Mouse (Mus musculus) thymus, postnatal 36 days (tissue): ENCODE results near the gene Kdm6b.
A peak's percentile ranks its signal among the peaks of the same experiment; 100 is the strongest.

Experiments used
- DNase-seq, 2 experiments: peaks; one replicate each; pipeline ENCODE4 v3.0.0; 2022; ENCODE audit warnings: mixed read lengths in 2 of 2

Kdm6b gene

DNA sequence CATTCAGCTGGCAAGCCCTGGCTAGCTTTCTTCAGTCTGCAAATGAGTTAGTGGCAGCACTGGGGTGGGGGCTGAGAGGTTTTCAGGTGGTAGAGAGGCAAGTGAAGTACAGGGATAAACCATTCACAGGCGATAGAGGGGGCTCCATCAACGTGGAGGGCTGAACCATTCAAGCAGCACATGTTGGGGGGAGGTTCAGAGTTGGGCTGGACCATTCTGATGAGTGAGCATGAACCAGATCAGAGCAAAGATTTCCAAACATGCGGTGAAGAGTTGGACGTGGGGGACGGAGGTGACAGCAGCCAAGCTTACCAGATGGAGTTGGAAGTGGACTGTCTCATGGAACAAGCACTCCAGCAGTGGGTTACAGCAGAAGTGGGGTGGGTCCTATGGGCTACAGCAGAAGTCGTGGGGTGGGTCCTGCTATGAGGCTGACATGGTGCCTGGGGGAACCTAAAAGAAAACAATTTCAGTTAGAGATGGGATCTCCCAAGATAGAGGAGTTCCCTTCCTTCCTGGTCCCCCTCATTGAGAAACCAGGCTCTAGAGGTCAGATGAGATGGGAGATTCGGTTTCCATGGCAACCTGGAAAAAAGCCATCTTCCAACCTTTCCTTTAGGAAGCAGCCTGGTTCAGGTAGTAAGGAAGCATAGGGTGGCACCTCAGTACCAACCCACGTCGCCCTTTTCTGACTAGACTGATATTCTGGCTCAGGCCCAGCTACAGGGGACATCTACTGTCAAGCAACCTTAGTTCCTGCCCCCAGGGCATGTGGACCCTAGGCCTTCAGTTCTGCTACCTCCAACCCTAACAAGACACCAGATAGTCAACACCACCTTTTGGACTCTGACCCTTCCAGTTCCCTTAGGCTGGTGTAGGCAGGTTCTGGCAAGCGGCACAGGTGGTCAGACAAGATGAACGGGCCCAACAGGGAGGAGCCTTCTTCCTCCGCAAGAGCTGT lies at the start of gene Kdm6b:
Gene Kdm6b, minus strand, starts transcription at position 455 of the 961 bp plus-strand sequence.
- peak; percentile 61 to 71 for DNase-seq

DNA sequence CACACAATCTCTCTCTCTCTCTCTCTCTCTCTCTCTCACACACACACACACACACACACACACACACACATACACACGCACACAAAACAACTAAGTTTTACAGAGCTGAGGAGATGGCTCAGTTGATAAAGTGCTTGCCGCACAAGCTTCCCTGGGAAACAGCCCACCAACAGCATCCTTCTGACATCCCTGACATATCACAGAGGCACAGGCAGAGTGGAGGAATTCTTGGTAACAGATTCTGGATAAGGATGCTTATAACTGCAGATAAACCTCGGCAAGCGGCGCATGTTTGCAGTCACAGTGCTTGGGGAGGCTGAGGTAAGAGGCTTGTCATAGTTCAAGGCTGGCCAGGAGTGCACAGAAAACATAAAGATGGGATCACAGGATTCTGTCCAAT lies 48.1 kb upstream of the Kdm6b start:
- DNase-seq, result no peak

GRCm38 (mm10) chr11:69459883-69460282 lies 46.4 kb upstream of the Kdm6b start:
- DNase-seq, result no peak

DNA sequence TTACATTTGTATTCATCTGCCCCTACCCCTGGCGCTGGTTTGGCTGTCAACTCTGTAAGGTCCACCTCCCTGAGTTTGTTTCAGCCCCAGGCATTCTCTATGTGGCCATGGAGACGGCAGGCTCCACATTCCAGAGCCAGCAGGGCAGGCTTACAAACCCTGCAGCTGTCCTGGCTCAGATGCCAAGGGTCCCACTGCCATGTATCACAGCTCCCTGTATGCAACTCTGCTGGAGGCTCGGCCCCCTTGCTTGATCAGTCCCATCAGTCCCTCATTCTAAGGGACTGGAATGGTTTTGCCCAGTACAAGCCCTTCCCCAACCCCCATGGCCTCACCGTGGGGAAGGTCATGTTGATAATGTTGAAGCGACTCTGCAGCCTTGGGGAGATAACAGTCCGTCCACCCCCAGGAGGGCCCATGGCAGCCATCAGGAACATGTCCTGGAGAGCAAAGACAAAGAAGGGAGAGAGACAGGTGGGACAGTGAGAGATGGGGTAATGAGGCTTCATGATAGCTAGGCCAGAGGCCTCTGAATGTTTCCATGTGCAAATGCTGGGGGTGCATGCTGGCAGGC lies 43.6 kb upstream of the Kdm6b start:
- no peak for DNase-seq

DNA sequence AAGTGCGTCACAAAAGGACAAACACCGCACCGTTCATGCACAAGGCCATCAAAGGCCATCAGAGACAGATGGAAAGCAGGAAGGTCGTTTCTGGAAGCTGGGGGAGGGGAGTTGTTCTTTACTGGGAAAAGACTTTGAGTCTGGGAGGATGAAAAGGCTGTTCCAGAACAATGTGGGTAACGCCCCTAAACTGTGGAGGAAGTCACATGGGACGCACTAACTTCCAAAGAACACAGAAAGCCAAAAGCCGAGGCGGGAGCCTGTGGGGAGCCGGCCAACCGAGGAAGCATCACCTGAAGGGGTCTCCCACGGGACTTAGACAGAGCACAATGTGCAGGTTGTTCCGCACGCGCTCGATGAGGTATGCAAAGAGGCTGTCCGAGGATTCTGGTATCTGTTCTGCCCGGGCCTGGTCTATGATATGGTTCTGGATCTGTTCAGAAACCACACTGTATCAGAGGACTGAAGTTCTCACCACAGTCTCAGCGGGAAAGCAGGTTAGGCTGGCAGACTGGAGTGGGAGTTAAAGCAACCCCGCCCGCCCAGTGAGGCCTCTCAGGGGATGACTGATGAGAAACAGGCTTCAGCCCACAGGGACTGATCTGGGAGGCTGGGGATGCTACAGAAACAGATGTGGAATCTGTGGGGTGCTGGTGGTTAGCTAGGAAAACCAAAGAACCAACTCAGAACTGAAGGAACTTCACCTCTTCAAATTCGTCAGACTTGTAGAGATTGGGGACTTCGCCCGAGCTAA lies 38.8 kb upstream of the Kdm6b start:
- DNase-seq, result no peak

GRCm38 (mm10) chr11:69447299-69447698 lies 33.8 kb upstream of the Kdm6b start:
- no peak for DNase-seq

DNA sequence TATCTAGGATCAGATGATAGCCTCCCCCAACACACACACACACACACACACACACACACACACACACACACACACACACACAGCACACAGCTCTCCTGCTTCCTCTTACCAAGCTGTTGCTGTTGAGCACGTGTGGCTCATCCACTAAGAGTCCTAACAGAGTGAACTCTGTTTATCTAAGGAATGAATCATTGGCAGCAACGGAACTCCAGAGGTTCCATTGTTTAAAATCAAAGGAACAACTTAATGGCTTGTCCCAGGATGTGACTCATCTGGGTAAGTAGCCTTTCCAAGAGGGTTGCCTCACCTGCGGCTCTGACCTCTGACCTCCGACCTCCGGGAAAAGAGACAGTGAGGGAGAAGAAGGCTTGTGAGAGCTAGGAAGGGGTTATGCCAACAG lies 29.9 kb upstream of the Kdm6b start:
- no peak for DNase-seq

- DNase-seq, result no peak
Measured at GRCm38 (mm10) chr11:69437291-69437690, 23.8 kb upstream of the Kdm6b start.

- no peak for DNase-seq
Measured at GRCm38 (mm10) chr11:69433189-69433588, 19.7 kb upstream of the Kdm6b start.

DNA sequence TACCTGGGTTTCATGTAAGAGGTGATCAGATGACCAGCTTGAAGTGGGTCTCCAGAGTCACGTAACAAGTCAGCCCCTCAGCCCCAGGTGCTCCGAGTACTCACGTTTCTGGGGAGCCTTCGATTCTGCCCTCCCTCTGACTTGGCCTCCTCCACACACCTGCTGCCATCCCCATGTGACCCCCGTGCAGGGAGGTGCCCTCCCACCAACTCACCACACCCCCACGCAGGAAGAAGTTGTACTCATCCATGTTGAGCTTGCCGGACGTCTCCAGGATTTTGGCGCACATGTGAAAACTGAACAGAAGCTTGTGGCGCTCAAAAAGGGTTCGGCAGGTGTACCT lies 19.1 kb upstream of the Kdm6b start:
- DNase-seq, result peak in 1 of 2 experiments; percentile 35

DNA sequence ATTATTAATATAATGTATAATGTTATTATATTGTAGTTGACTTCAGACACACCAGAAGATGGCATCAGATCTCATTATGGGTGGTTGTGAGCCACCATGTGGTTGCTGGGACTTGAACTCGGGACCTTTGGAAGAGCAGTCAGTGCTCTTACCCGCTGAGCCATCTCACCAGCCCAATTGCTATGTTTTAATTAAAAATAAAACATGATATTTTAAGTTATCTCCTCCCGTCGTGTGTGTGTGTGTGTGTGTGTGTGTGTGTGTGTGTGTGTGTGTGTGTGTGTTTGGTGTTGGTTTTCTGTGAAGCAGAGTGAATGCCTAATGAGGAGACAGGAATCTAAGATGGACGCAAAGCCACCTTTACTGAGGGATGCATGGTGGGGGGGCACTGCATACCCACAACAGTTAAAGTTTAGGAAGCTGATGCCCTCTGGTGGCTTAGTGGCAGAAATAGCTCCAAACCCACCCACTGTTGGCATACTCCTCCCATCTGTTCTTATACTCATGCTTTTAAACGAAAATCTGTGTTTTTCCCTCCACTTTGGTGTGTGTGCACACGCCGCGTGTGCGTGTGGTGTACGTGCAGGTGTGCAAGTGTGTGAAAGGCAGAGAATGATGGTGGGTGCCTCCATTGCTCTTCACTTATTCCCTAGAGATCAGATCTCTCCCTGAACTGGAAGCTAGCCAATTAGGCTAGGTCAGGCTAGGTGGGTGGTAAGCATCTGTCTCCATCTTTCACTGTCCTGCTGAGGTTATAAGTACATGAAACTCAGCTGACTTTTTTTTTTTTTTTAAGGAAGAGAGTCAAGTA lies 18.6 kb upstream of the Kdm6b start:
- peak; percentile 69 to 75 for DNase-seq

GRCm38 (mm10) chr11:69430631-69431030 lies 17.2 kb upstream of the Kdm6b start:
- DNase-seq, result no peak

DNA sequence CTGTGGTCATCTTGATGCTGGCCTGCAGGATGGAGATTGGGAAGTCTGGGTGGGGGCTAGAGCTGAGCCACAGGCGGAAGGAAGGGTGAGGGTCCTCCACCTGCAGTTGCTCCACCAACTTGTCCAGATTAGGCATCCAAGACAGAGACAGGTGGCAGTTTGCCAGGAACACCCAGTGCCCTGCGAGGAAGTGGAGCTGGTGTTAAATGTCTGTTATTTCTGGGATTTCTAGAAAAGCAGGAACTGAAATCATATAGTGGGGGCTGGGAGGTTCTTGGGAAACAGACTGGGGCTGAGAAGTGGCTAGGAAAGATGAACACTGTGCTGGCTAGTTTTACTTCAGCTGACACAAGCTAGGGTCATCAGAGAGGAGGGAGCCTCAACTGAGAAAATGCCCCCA lies 15.8 kb upstream of the Kdm6b start:
- no peak for DNase-seq

DNA sequence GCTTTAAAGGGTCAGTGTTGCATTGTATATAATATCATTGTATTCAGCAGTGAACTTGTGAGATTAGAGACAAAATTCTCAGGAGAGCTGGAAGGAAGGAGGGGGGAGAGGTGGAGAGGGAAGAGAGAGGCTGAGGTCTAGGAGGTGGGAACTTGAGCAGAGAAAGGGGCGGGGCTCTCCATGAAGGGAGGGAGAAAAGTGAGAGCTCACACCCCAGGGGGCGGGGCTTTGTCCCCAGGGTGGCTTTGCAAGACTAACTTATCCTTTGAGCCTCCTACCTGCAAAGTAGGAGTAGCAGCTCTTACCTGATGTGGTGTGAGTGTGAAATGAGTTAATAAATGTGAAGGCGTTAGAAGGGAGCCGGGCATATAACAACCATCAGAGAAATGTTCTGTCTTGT lies 15.3 kb upstream of the Kdm6b start:
- peak in 1 of 2 experiments; percentile 60 for DNase-seq

DNA sequence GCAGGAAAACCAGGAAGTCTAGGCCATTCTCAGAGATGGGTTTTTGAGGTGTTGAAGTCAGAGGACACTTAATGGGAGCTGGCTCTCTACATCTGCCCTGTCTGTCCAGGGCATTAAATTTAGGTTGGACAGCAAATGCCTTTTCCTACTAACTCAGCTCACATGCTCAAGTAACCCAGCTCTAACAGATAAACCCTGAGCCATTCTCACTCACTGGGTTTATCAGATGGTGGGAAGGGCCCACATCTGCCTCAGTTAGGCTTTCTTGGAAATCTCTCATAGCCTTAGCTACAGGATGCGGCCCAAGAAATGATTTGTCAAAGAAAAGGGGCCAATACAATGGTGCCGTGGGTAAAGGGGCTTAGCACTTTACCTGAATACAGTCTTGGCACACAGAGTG lies 12.8 kb upstream of the Kdm6b start:
- no peak for DNase-seq

GRCm38 (mm10) chr11:69423885-69424284 lies 10.4 kb upstream of the Kdm6b start:
- DNase-seq, result no peak

DNA sequence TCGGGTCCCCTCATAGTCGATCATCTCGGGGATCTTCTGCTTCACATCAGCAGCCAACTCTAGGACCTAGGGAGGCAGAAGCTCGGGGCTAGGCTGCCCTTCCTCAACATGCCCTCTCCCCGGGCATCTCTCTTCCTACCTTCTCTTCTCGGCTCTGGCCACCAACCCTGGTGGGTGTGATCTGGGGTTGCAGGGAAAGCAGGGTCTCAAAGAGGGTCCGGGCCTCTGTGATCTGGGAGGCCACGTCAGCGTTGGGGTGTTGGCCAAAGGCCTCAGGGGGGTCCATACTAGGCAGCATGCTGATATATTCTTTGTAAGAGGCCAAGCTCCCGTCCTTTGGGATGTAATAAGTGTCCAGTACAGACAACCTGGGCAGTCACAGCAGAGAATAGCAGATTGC lies 9.4 kb upstream of the Kdm6b start:
- no peak for DNase-seq

DNA sequence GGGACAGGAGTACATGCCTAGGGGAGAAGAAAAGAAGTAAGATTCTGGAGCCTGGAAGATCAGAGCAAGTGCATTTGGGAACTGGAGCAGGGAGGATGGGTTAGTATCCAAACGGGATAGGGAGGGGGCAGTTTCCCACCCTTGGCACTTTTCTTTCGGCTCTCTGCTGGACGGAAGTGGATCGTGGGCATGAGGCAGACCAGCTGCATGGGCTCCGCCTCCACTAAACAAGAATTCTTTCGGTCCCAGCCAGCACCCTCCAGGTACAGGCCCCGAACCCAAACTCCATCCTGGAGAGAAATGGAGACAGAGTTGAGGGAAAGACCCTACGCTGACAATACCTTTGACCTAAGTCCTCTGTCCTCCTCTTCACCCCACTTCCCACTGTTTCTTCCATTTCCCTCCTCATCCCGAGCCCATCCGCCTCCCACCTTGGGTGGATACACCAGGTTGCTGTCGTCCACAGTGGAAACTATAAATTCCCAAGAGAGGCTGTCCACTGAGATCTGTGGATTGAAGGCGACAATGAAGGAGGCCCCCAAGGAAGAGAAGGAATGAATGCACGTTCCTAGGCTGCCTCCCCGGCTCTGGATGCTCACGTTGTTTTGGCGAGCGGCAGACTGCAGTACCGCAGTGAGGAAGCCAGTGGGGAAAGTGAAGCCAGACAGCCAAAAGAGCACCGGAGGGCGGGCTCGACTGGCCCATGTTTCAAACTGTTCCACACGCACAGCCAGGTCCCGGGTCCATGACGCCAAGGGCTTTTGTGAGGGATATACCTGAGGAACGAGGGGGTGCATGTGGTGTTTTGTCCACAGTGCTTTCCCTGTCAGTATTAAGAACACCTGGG lies 7.9 kb upstream of the Kdm6b start:
- DNase-seq, result no peak

GRCm38 (mm10) chr11:69420554-69421000 lies 7.1 kb upstream of the Kdm6b start:
- DNase-seq, result no peak

- peak; percentile 63 to 70 for DNase-seq
Measured at GRCm38 (mm10) chr11:69419813-69420553, 6.5 kb upstream of the Kdm6b start.

- peak; percentile 59 to 72 for DNase-seq
Measured at GRCm38 (mm10) chr11:69419443-69419812, 6.0 kb upstream of the Kdm6b start.
